ENCODE assay signal across 21 mouse cellular contexts in genomic region chr5:117443902-117444301, GRCm38 (mm10). TPM values are rescaled to one million over a fixed set of nuclear protein-coding genes. Genes with fewer than 3 reads are reported as not detected.
DNase-seq lines count a peak whose midpoint lies in the region; TF ChIP-seq lines count a peak whose summit lies in the region.
"Had no signal": no experiment of that assay in that cellular context is flagged by ENCODE, and none has a peak within 500 bp of the region (broad histone marks: within the 10 kb centered on the region; RNA-seq: fewer than 3 reads in every experiment).

No protein-coding gene starts in this region.

- H3K27ac ChIP-seq in left cerebral cortex, adult 2 months: peak overlapping the region; percentile 47
- H3K27ac ChIP-seq: embryonic facial prominence, embryonic 12.5 days; forebrain, embryonic 13.5 days; hindbrain, embryonic 12.5 days; liver, embryonic 14.5 days; macrophage had no signal

- TF ChIP-seq CTCF in left cerebral cortex, adult 2 months (IDR thresholded peaks at IDR 0.05): no peak

- DNase-seq in frontal cortex, adult 2 months (ENCODE audit: extremely low spot score in 1 of 2, low spot score in 1 of 2): peak; percentile 66 to 77
- no peak for DNase-seq in frontal cortex, postnatal 25 days (ENCODE audit: low spot score in 2 of 2)
- peak; percentile 75 for DNase-seq in right cerebral cortex, adult 18-20 months
- no peak for DNase-seq in right cerebral cortex, postnatal 14 days
- DNase-seq in left cerebral cortex, adult 2 months (ENCODE audit: extremely low spot score in 1 of 2, low spot score in 2 of 2): peak in 1 of 2 experiments; percentile 47
- DNase-seq in telencephalon, adult 2 months (ENCODE audit: low read depth, low spot score): peak; percentile 84
- no peak for DNase-seq in urinary bladder, postnatal 10 days (ENCODE audit: low spot score)
- no peak for DNase-seq in kidney, adult 9 months
- DNase-seq: adrenal gland, adult 8-10 months; cerebellum, adult 9-11 months; heart, postnatal 14 days; retina, postnatal 1 day; thymus, postnatal 14 days had no signal

- intact Hi-C loops in left cerebral cortex, adult 2 months (cut with DNase I): loop anchor here (1.0 kb wide), 1 partner anchor 49 kb away; no protein-coding TSS in a partner anchor

- H3K4me3 ChIP-seq in left cerebral cortex, adult 2 months: no peak overlapping the region
- H3K4me3 ChIP-seq: embryonic facial prominence, embryonic 12.5 days; erythroblast, embryonic 14.5 days; forebrain, embryonic 13.5 days; heart, embryonic 12.5 days; hindbrain, embryonic 12.5 days had no signal

RNA-seq across cellular contexts. Expression of gene Ksr2, which starts 30.1 kb away (rescaled TPM):
- polyA plus RNA-seq in frontal cortex, adult 2 months (2012; rRNA removed): 9.1 and 9.4 TPM in 2 replicates
- 10 to 100 TPM; 40.8 to 47.2 TPM for total RNA-seq in left cerebral cortex, adult 2 months (2021)
- polyA plus RNA-seq: erythroblast, embryonic 14.5 days; Patski had no signal

RNA-seq across cellular contexts. Expression of gene Rfc5, which starts 55.1 kb away (rescaled TPM):
- 15.4 and 15.6 TPM in 2 replicates for polyA plus RNA-seq in frontal cortex, adult 2 months (2012; rRNA removed)
- total RNA-seq in left cerebral cortex, adult 2 months (2021): 10 to 100 TPM; 16.1 to 16.7 TPM

Comparison
In these comparisons a context has a peak if more than half of its experiments do, and no peak if none do; other contexts are left out.
1. DNase-seq: peak in frontal cortex, adult 2 months (2 of 2), right cerebral cortex, adult 18-20 months (single experiment) and telencephalon, adult 2 months (single experiment); none in frontal cortex, postnatal 25 days (0 of 2), right cerebral cortex, postnatal 14 days (single experiment), urinary bladder, postnatal 10 days (single experiment) and kidney, adult 9 months (single experiment).